17 mouse cellular contexts compared by ENCODE assay signal in genomic region chr10:49432825-49433224, GRCm38 (mm10).
"Had no signal": no experiment of that assay in that cellular context is flagged by ENCODE, and none has a peak within 500 bp of the region (broad histone marks: within the 10 kb centered on the region; RNA-seq: fewer than 3 reads in every experiment).

No protein-coding gene starts in this region.

- H3K27me3 ChIP-seq: neural tube, embryonic 12.5 days; neural tube, embryonic 13.5 days; neural tube, embryonic 15.5 days; stomach, embryonic 15.5 days had no signal

- H3K4me2 ChIP-seq: neural tube, embryonic 12.5 days; neural tube, embryonic 13.5 days; neural tube, embryonic 15.5 days; stomach, embryonic 15.5 days had no signal

- H3K4me3 ChIP-seq: neural tube, embryonic 12.5 days; neural tube, embryonic 13.5 days; neural tube, embryonic 15.5 days; stomach, embryonic 15.5 days had no signal

- H3K9me3 ChIP-seq: neural tube, embryonic 12.5 days; neural tube, embryonic 13.5 days; neural tube, embryonic 15.5 days; stomach, embryonic 15.5 days had no signal

- H3K36me3 ChIP-seq: neural tube, embryonic 12.5 days; neural tube, embryonic 13.5 days; neural tube, embryonic 15.5 days; stomach, embryonic 15.5 days had no signal

- DNase-seq: retina, postnatal 1 day; right cerebral cortex, adult 18-20 months; right cerebral cortex, postnatal 14 days; right cerebral cortex, postnatal 25 days; right cerebral cortex, postnatal 4 days; spleen, adult 18-20 months; thymus, adult 18-20 months; thymus, adult 2 months; thymus, postnatal 14 days; thymus, postnatal 25 days; thymus, postnatal 36 days; thymus, postnatal 4 days had no signal

- H3K9ac ChIP-seq: neural tube, embryonic 12.5 days; neural tube, embryonic 13.5 days; neural tube, embryonic 15.5 days; stomach, embryonic 15.5 days had no signal

- H3K4me1 ChIP-seq: neural tube, embryonic 12.5 days; neural tube, embryonic 13.5 days; neural tube, embryonic 15.5 days; stomach, embryonic 15.5 days had no signal

- H3K27ac ChIP-seq: neural tube, embryonic 12.5 days; neural tube, embryonic 13.5 days; neural tube, embryonic 15.5 days; stomach, embryonic 15.5 days; stomach, postnatal 0 days had no signal
